Mouse (Mus musculus): ENCODE results near the gene Snrpc. TPM values are rescaled to one million over a fixed set of nuclear protein-coding genes. Genes with fewer than 3 reads are reported as not detected.

Gene Snrpc
- polyA plus RNA-seq, 2 experiments, result 85.1 to 145 TPM

GRCm38 (mm10) chr17:27792516-27792915 is 45.4 kb upstream of the Snrpc start:
- peaks cover 5 to 22% of the 10 kb centered on the region in 2 experiments; a peak in 3 of 4 replicates for H3K4me1 ChIP-seq (replicated peaks; ENCODE audit: control insufficient read depth in 2 of 2, insufficient read depth in 2 of 2, low read length in 1 of 2)
- H3K36me3 ChIP-seq (replicated peaks; ENCODE audit: control insufficient read depth, insufficient read depth, low read depth), result peaks cover 6% of the 10 kb centered on the region; the same call in 1 of the 2 replicates
- H3K4me3 ChIP-seq (ENCODE audit: insufficient read depth in 1 of 2, low read depth in 2 of 2, low read length in 2 of 2), result no peak overlapping the region
- DNase-seq (ENCODE audit: low read depth in 3 of 3, low spot score in 3 of 3), result no peak
- no peaks in the 10 kb centered on the region for H3K27me3 ChIP-seq (ENCODE audit: control insufficient read depth, insufficient read depth, low read length)
- 71% methylated on average over 4 of the region's 4 CpGs for WGBS (ENCODE audit: insufficient replicate concordance)
- no peak overlapping the region for H3K27ac ChIP-seq
- no peak overlapping the region for H3K4me2 ChIP-seq (ENCODE audit: low read depth)
- TF ChIP-seq CTCF (IDR thresholded peaks at IDR 0.05; ENCODE audit: low read depth), result no peak
- no peak for TF ChIP-seq EP300 (IDR thresholded peaks at IDR 0.05; ENCODE audit: low read depth)
- H3K9ac ChIP-seq (replicated peaks), result no peak overlapping the region
- no peaks in the 10 kb centered on the region for H3K9me3 ChIP-seq (ENCODE audit: control insufficient read depth, low read length)
- no peak for ATAC-seq (ENCODE audit: insufficient read depth)

- H3K9ac ChIP-seq (replicated peaks), result no peak overlapping the region
- DNase-seq (ENCODE audit: low read depth in 3 of 3, low spot score in 3 of 3), result no peak
- no peak overlapping the region for H3K4me2 ChIP-seq (ENCODE audit: low read depth)
- H3K27me3 ChIP-seq (ENCODE audit: control insufficient read depth, insufficient read depth, low read length), result no peaks in the 10 kb centered on the region
- H3K4me3 ChIP-seq (ENCODE audit: insufficient read depth in 1 of 2, low read depth in 2 of 2, low read length in 2 of 2), result no peak overlapping the region
- no peak for TF ChIP-seq EP300 (IDR thresholded peaks at IDR 0.05; ENCODE audit: low read depth)
- 72% methylated on average over 6 of the region's 6 CpGs for WGBS (ENCODE audit: insufficient replicate concordance)
- no peak for ATAC-seq (ENCODE audit: insufficient read depth)
- H3K4me1 ChIP-seq (replicated peaks; ENCODE audit: control insufficient read depth in 2 of 2, insufficient read depth in 2 of 2, low read length in 1 of 2), result peaks cover 7 to 29% of the 10 kb centered on the region in 2 experiments; a peak in 3 of 4 replicates
- H3K27ac ChIP-seq, result no peak overlapping the region
- peaks cover 6% of the 10 kb centered on the region; the same call in 1 of the 2 replicates for H3K36me3 ChIP-seq (replicated peaks; ENCODE audit: control insufficient read depth, insufficient read depth, low read depth)
- H3K9me3 ChIP-seq (ENCODE audit: control insufficient read depth, low read length), result no peaks in the 10 kb centered on the region
These were observed 44.8 kb upstream of the Snrpc start for GRCm38 (mm10) chr17:27793144-27793543.

- H3K4me3 ChIP-seq (ENCODE audit: insufficient read depth in 1 of 2, low read depth in 2 of 2, low read length in 2 of 2), result no peak overlapping the region
- peaks cover 11 to 48% of the 10 kb centered on the region in 2 experiments for H3K4me1 ChIP-seq (replicated peaks; ENCODE audit: control insufficient read depth in 2 of 2, insufficient read depth in 2 of 2, low read length in 1 of 2)
- ATAC-seq (ENCODE audit: insufficient read depth), result peak; percentile 38
- no peaks in the 10 kb centered on the region for H3K27me3 ChIP-seq (ENCODE audit: control insufficient read depth, insufficient read depth, low read length)
- H3K27ac ChIP-seq, result peak overlapping the region; percentile 46; the same call in 1 of the 2 replicates
- TF ChIP-seq EP300 (IDR thresholded peaks at IDR 0.05; ENCODE audit: low read depth), result no peak
- TF ChIP-seq CTCF (IDR thresholded peaks at IDR 0.05; ENCODE audit: low read depth), result no peak
- H3K9ac ChIP-seq (replicated peaks), result no peak overlapping the region
- H3K4me2 ChIP-seq (ENCODE audit: low read depth), result peak overlapping the region; percentile 42
- 62% methylated on average over 6 of the region's 6 CpGs for WGBS (ENCODE audit: insufficient replicate concordance)
- H3K9me3 ChIP-seq (ENCODE audit: control insufficient read depth, low read length), result no peaks in the 10 kb centered on the region
- peaks cover 6% of the 10 kb centered on the region; the same call in 1 of the 2 replicates for H3K36me3 ChIP-seq (replicated peaks; ENCODE audit: control insufficient read depth, insufficient read depth, low read depth)
- no peak for DNase-seq (ENCODE audit: low read depth in 3 of 3, low spot score in 3 of 3)
These were observed 41.2 kb upstream of the Snrpc start for GRCm38 (mm10) chr17:27796780-27797179.

GRCm38 (mm10) chr17:27797341-27797872 is 40.5 kb upstream of the Snrpc start:
- H3K9ac ChIP-seq (replicated peaks), result peak overlapping the region; percentile 5; the same call in 1 of the 2 replicates
- 27% methylated on average over 11 of the region's 11 CpGs for WGBS (ENCODE audit: insufficient replicate concordance)
- DNase-seq (ENCODE audit: low read depth in 3 of 3, low spot score in 3 of 3) (no peak), ATAC-seq (ENCODE audit: insufficient read depth) (no peak)
- H3K9me3 ChIP-seq (ENCODE audit: control insufficient read depth, low read length), result no peaks in the 10 kb centered on the region
- H3K27me3 ChIP-seq (ENCODE audit: control insufficient read depth, insufficient read depth, low read length), result no peaks in the 10 kb centered on the region
- no peak overlapping the region for H3K4me3 ChIP-seq (ENCODE audit: insufficient read depth in 1 of 2, low read depth in 2 of 2, low read length in 2 of 2)
- peak overlapping the region; percentile 42 for H3K4me2 ChIP-seq (ENCODE audit: low read depth)
- H3K36me3 ChIP-seq (replicated peaks; ENCODE audit: control insufficient read depth, insufficient read depth, low read depth), result peaks cover 6% of the 10 kb centered on the region; the same call in 1 of the 2 replicates
- H3K27ac ChIP-seq, result peak overlapping the region; percentile 22
- H3K4me1 ChIP-seq (replicated peaks; ENCODE audit: control insufficient read depth in 2 of 2, insufficient read depth in 2 of 2, low read length in 1 of 2), result peaks cover 11 to 48% of the 10 kb centered on the region in 2 experiments
- TF ChIP-seq CTCF (IDR thresholded peaks at IDR 0.05; ENCODE audit: low read depth) (no peak), EP300 (IDR thresholded peaks at IDR 0.05; ENCODE audit: low read depth) (no peak)

GRCm38 (mm10) chr17:27799771-27800584 is 38.0 kb upstream of the Snrpc start:
- TF ChIP-seq CTCF (IDR thresholded peaks at IDR 0.05; ENCODE audit: low read depth), result no peak
- Histone ChIP-seq H3K4me2 (ENCODE audit: low read depth) (no peak overlapping the region; the same call in 1 of the 2 replicates), H3K27me3 (ENCODE audit: control insufficient read depth, insufficient read depth, low read length) (no peaks in the 10 kb centered on the region), H3K4me1 (replicated peaks; ENCODE audit: control insufficient read depth in 2 of 2, insufficient read depth in 2 of 2, low read length in 1 of 2) (peaks cover 15 to 46% of the 10 kb centered on the region in 2 experiments), H3K9ac (replicated peaks) (no peak overlapping the region), H3K27ac (peak overlapping the region; percentile 32; the same call in 1 of the 2 replicates), H3K36me3 (replicated peaks; ENCODE audit: control insufficient read depth, insufficient read depth, low read depth) (no peaks in the 10 kb centered on the region), H3K4me3 (ENCODE audit: insufficient read depth in 1 of 2, low read depth in 2 of 2, low read length in 2 of 2) (no peak overlapping the region), H3K9me3 (ENCODE audit: control insufficient read depth, low read length) (no peaks in the 10 kb centered on the region)
- DNase-seq (ENCODE audit: low read depth in 3 of 3, low spot score in 3 of 3) (no peak), ATAC-seq (ENCODE audit: insufficient read depth) (peak; percentile 45)
- 19% methylated on average over 16 of the region's 16 CpGs for WGBS (ENCODE audit: insufficient replicate concordance)
